Mouse (Mus musculus): ENCODE data around the gene Olfr70. TPM values are rescaled to one million over a fixed set of nuclear protein-coding genes. Genes with fewer than 3 reads are reported as not detected.

The Olfr70 gene
- polyA plus RNA-seq, 1 experiment from 2014 or later: not detected

GRCm38 (mm10) chr4:43728576-43728954 is 28.0 kb upstream of the Olfr70 start:
- Histone ChIP-seq H3K27ac (peak overlapping the region; percentile 87), H3K4me1 (peaks cover 55% of the 10 kb centered on the region), H3K9ac (no peak overlapping the region), H3K4me2 (no peak overlapping the region), H3K27me3 (no peaks in the 10 kb centered on the region), H3K9me3 (no peaks in the 10 kb centered on the region), H3K4me3 (no peak overlapping the region), H3K36me3 (no peaks in the 10 kb centered on the region)
- 16% methylated on average over 5 of the region's 5 CpGs for WGBS
- peak; percentile 49; the same call in 1 of the 2 replicates for ATAC-seq (ENCODE audit: borderline replicate concordance, extremely low read depth, low FRiP score, low TSS enrichment)

GRCm38 (mm10) chr4:43727718-43728575 is 27.3 kb upstream of the Olfr70 start:
- no peak overlapping the region for H3K4me2 ChIP-seq
- ATAC-seq (ENCODE audit: borderline replicate concordance, extremely low read depth, low FRiP score, low TSS enrichment): no peak
- H3K4me1 ChIP-seq: peaks cover 55% of the 10 kb centered on the region
- no peak overlapping the region for H3K9ac ChIP-seq
- H3K4me3 ChIP-seq: no peak overlapping the region
- no peaks in the 10 kb centered on the region for H3K9me3 ChIP-seq
- H3K27ac ChIP-seq: peak overlapping the region; percentile 87
- H3K27me3 ChIP-seq: no peaks in the 10 kb centered on the region
- no peaks in the 10 kb centered on the region for H3K36me3 ChIP-seq
- 61% methylated on average over 7 of the region's 7 CpGs for WGBS

- H3K9me3 ChIP-seq: no peaks in the 10 kb centered on the region
- H3K27ac ChIP-seq: peak within 1 kb of the TSS; percentile 87
- H3K9ac ChIP-seq: no peak within 1 kb of the TSS
- no peaks in the 10 kb centered on the region for H3K27me3 ChIP-seq
- no peak within 1 kb of the TSS for H3K4me2 ChIP-seq
- 8% methylated on average over 3 of the region's 3 CpGs for WGBS
- no peak within 1 kb of the TSS for H3K4me3 ChIP-seq
- H3K36me3 ChIP-seq: no peaks in the 10 kb centered on the region
- H3K4me1 ChIP-seq: peaks cover 55% of the 10 kb centered on the region
- ATAC-seq (ENCODE audit: borderline replicate concordance, extremely low read depth, low FRiP score, low TSS enrichment): peak; percentile 77
Observed at GRCm38 (mm10) chr4:43726995-43727394, 26.4 kb upstream of the Olfr70 start, which contains the start of gene Hrct1. TSS of gene Hrct1 (plus strand) at chr4:43727188.

- Histone ChIP-seq H3K36me3 (no peaks in the 10 kb centered on the region), H3K4me2 (no peak overlapping the region), H3K4me1 (peaks cover 55% of the 10 kb centered on the region), H3K9ac (no peak overlapping the region), H3K27ac (peak overlapping the region; percentile 87), H3K27me3 (no peaks in the 10 kb centered on the region), H3K9me3 (no peaks in the 10 kb centered on the region), H3K4me3 (no peak overlapping the region)
- no peak; the same call in 1 of the 2 replicates for ATAC-seq (ENCODE audit: borderline replicate concordance, extremely low read depth, low FRiP score, low TSS enrichment)
- 43% methylated on average over 12 of the region's 12 CpGs for WGBS
Observed at GRCm38 (mm10) chr4:43726228-43726993, 25.8 kb upstream of the Olfr70 start.

- Histone ChIP-seq H3K27me3 (no peaks in the 10 kb centered on the region), H3K4me2 (no peak overlapping the region), H3K4me1 (peaks cover 39% of the 10 kb centered on the region), H3K9me3 (no peaks in the 10 kb centered on the region), H3K4me3 (no peak overlapping the region), H3K9ac (no peak overlapping the region), H3K36me3 (no peaks in the 10 kb centered on the region), H3K27ac (no peak overlapping the region)
- 16% methylated on average over 1 of the region's 1 CpGs for WGBS
- no peak for ATAC-seq (ENCODE audit: borderline replicate concordance, extremely low read depth, low FRiP score, low TSS enrichment)
Observed at GRCm38 (mm10) chr4:43724764-43725163, 24.2 kb upstream of the Olfr70 start.

GRCm38 (mm10) chr4:43722191-43722590 is 21.6 kb upstream of the Olfr70 start:
- no peaks in the 10 kb centered on the region for H3K36me3 ChIP-seq
- no peak overlapping the region for H3K4me2 ChIP-seq
- no peak for ATAC-seq (ENCODE audit: borderline replicate concordance, extremely low read depth, low FRiP score, low TSS enrichment)
- no peak overlapping the region for H3K9ac ChIP-seq
- no peak overlapping the region for H3K4me3 ChIP-seq
- H3K27ac ChIP-seq: no peak overlapping the region
- no peaks in the 10 kb centered on the region for H3K27me3 ChIP-seq
- H3K9me3 ChIP-seq: no peaks in the 10 kb centered on the region
- H3K4me1 ChIP-seq: peaks cover 13% of the 10 kb centered on the region
- 77% methylated on average over 4 of the region's 4 CpGs for WGBS

GRCm38 (mm10) chr4:43720491-43721228 is 20.1 kb upstream of the Olfr70 start:
- ATAC-seq (ENCODE audit: borderline replicate concordance, extremely low read depth, low FRiP score, low TSS enrichment): no peak
- Histone ChIP-seq H3K27me3 (no peaks in the 10 kb centered on the region), H3K36me3 (no peaks in the 10 kb centered on the region), H3K4me1 (no peaks in the 10 kb centered on the region), H3K4me3 (no peak overlapping the region), H3K27ac (no peak overlapping the region), H3K9ac (no peak overlapping the region), H3K4me2 (no peak overlapping the region), H3K9me3 (no peaks in the 10 kb centered on the region)
- 43% methylated on average over 12 of the region's 16 CpGs for WGBS

GRCm38 (mm10) chr4:43713652-43714219 is 13.1 kb upstream of the Olfr70 start:
- peaks cover 11% of the 10 kb centered on the region for H3K4me1 ChIP-seq
- H3K4me2 ChIP-seq: no peak overlapping the region
- H3K4me3 ChIP-seq: no peak overlapping the region
- H3K9ac ChIP-seq: no peak overlapping the region
- H3K36me3 ChIP-seq: no peaks in the 10 kb centered on the region
- H3K27me3 ChIP-seq: peaks cover 10% of the 10 kb centered on the region; the same call in 1 of the 2 replicates
- no peaks in the 10 kb centered on the region for H3K9me3 ChIP-seq
- H3K27ac ChIP-seq: no peak overlapping the region
- no peak for ATAC-seq (ENCODE audit: borderline replicate concordance, extremely low read depth, low FRiP score, low TSS enrichment)
- WGBS: 27% methylated on average over 7 of the region's 7 CpGs

- no peak overlapping the region for H3K27ac ChIP-seq
- peaks cover 16% of the 10 kb centered on the region for H3K4me1 ChIP-seq
- no peak overlapping the region for H3K9ac ChIP-seq
- peaks cover 10% of the 10 kb centered on the region; the same call in 1 of the 2 replicates for H3K27me3 ChIP-seq
- ATAC-seq (ENCODE audit: borderline replicate concordance, extremely low read depth, low FRiP score, low TSS enrichment): no peak
- H3K4me3 ChIP-seq: no peak overlapping the region
- WGBS: 2% methylated on average over 2 of the region's 2 CpGs
- H3K36me3 ChIP-seq: no peaks in the 10 kb centered on the region
- no peak overlapping the region for H3K4me2 ChIP-seq
- no peaks in the 10 kb centered on the region for H3K9me3 ChIP-seq
Observed at GRCm38 (mm10) chr4:43711821-43712220, 11.2 kb upstream of the Olfr70 start.

- H3K36me3 ChIP-seq: no peaks in the 10 kb centered on the region
- 0 out of 2 replicates have a peak, but pooled peaks cover 3% of the 10 kb centered on the region for H3K27me3 ChIP-seq
- H3K4me2 ChIP-seq: no peak within 1 kb of the TSS
- no peaks in the 10 kb centered on the region for H3K9me3 ChIP-seq
- 36% methylated on average over 6 of the region's 6 CpGs for WGBS
- H3K4me1 ChIP-seq: peaks cover 16% of the 10 kb centered on the region
- peak; percentile 77 for ATAC-seq (ENCODE audit: borderline replicate concordance, extremely low read depth, low FRiP score, low TSS enrichment)
- H3K9ac ChIP-seq: no peak within 1 kb of the TSS
- H3K4me3 ChIP-seq: no peak within 1 kb of the TSS
- H3K27ac ChIP-seq: peak within 1 kb of the TSS; percentile 83
Observed at GRCm38 (mm10) chr4:43709869-43710268, 9.3 kb upstream of the Olfr70 start, which contains the start of gene Olfr71. TSS of gene Olfr71 (minus strand) at chr4:43710255.

GRCm38 (mm10) chr4:43705991-43706390 is 5.4 kb upstream of the Olfr70 start:
- Histone ChIP-seq H3K27ac (no peak overlapping the region), H3K9me3 (no peaks in the 10 kb centered on the region), H3K36me3 (no peaks in the 10 kb centered on the region), H3K4me3 (no peak overlapping the region), H3K27me3 (no peaks in the 10 kb centered on the region), H3K4me2 (no peak overlapping the region), H3K4me1 (peaks cover 13% of the 10 kb centered on the region), H3K9ac (no peak overlapping the region)
- ATAC-seq (ENCODE audit: borderline replicate concordance, extremely low read depth, low FRiP score, low TSS enrichment): no peak
- WGBS: 64% methylated on average over 13 of the region's 13 CpGs
